Mouse (Mus musculus): ENCODE measurements at regions not wholly inside any gene's neighbourhood (a gene's known extent, or its start where the extent isn't known, plus 50 kb on each side); places are given as distances from the start of the nearest gene placed in this dataset.

DNA sequence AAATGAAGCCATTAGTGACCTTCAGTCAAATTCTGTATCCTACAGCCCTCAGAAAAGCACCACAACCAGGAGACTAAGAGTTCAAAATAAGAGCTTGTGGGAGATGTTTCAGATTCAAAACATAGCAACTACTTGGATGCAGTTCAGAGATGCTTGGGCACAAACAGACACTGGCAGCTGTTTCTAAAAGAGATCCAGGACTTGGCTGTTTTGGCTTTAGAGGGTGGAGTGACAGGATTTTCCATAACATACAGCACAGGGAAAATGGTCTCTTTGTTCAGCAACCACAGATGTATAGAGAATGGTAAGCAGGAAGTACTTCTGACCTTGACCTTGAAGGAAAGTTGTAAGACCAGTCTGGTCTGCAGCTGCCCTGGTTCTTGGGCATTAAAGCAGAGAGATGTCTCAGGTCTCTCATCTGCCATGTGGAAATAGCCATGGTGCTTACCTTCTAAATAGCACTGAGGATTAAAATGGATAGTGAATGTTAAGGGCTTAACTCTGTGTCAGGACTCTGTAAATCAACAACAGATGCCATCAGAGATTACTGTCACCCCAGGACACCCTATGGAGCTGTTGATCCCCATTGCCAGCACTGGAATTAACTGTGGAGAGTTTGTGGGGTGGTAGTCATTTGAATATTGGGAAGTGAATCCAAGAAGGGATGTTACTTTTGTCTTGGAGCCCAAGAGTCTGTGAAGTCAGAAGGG lies 2775.0 kb upstream of the Lrrc6 start:
- TF ChIP-seq CTCF (IDR thresholded peaks at IDR 0.05; ENCODE audit: control insufficient read depth, insufficient read depth, insufficient read length) (no peak), CEBPB (IDR thresholded peaks at IDR 0.05; ENCODE audit: low read depth) (no peak), MYOG (IDR thresholded peaks at IDR 0.05; ENCODE audit: control insufficient read depth, extremely low read depth, insufficient read length) (no peak), MAX (IDR thresholded peaks at IDR 0.05) (no peak), MYOD1 (IDR thresholded peaks at IDR 0.05; ENCODE audit: control insufficient read depth, insufficient read length, low read depth) (peak; percentile 51), FOSL1 (IDR thresholded peaks at IDR 0.05; ENCODE audit: insufficient read depth, low read length, poor library complexity, severe bottlenecking) (no peak)

Data from C2C12 (cell line).